Mouse (Mus musculus): ENCODE measurements around the gene Ugt1a7c.
"Not testable (repeated sequence)": the region's sequence is repeated elsewhere in the genome, so short reads cannot be mapped to it uniquely, and the experiment has no call there.

Ugt1a7c gene

DNA sequence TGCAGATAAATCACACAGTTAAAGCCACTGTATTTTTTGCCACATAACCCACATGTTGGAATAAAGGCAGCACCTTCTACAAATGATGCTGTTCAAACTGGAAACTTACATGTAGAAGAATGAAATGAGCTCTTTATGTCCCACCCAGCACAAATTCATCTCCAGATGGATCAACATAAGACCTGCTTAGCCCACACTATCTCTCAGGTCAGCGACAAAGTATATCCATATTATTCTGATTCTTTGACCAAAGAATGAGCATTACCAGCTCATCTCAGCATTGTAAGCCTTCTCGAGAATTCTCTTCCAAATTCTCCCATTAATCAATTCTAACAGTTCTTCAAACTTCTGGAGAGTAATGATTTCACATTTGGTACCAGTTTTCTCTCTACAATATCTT is 127.4 kb downstream of the Ugt1a7c start:
- no peak for DNase-seq (ENCODE audit: extremely low spot score, low read depth, low spot score)

DNA sequence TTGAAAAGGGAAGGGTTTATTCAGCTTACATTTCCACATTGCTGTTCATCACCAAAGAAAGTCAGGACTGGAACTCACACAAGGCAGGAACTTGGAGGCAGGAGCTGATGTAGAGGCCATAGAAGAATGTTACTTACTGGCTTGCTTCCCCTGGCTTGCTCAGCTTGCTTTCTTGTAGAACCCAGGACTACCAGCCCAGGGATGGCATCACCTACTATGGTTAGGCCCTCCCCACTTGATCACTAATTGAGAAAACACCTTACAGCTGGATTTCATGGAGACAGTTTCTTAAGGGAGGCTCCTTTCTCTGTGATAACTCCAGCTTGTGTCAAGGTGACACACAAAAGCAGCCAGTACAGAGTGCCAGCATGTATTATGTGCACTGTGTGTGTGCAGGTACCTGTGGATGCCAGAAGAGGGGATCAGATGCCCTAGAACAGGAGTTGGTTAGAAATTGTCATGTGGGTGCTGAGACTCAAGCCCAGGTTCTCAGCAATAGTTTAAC is 128.2 kb downstream of the Ugt1a7c start:
- not testable (repeated sequence) for DNase-seq (ENCODE audit: extremely low spot score, low read depth, low spot score)

DNA sequence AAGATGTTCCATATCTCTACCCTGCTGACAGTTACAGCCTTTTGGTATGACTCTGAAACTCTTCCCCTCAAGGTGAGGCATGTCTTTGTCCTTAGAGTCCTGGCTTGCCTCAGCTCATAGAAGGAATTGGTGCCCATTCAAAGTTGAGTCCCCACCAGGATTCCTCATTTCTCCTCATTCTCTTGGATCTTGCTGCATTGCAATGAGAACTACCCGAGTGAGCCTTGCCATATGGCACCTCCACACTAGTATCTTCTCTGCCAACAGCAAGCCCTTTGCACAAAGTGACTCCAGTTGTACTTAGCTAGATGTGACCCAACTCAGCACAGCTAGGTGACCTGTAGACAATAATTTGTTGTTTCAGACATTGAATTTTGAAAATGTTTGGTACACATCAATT is 128.7 kb downstream of the Ugt1a7c start:
- no peak for DNase-seq (ENCODE audit: extremely low spot score, low read depth, low spot score)

GRCm38 (mm10) chr1:88224029-88224776 is 129.3 kb downstream of the Ugt1a7c start:
- no peak for DNase-seq (ENCODE audit: extremely low spot score, low read depth, low spot score)

DNA sequence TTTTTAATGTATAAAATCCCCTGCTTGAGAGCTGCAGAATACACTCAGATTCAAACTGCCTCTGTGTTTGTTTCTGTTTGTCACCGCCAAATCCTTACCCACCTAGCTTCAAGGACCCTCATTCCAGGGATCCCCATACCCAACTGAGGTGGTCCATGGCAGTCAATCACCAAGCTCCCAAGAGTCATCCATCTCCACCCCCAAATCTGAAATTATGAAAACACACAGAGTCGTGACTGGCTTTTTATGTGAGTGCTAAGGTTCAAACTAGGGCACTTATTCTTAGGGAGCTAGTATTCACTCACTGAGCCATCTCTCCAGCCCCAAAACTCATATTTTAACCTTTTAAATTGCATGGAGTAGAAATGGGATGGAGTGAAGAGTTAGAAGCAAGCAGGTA is 130.4 kb downstream of the Ugt1a7c start:
- not testable (repeated sequence) for DNase-seq (ENCODE audit: extremely low spot score, low read depth, low spot score)

DNA sequence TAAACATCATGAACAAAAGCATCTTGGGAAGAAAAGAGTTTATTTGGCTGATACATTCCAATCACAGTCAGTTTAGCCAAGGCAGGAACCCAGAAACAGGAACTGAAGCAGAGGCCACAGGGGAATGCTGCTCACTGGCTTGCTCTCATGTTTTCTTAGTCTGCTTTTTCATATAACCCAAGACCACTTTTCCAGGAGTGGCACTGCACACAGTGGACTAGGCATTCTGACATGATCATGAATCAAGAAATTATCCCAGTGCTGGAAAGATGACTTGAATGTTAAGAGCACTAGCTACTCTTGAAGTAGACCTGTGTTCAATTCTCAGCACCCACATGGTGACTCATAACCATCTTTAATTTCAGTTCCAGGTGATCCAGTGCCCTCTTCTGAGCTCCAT is 130.9 kb downstream of the Ugt1a7c start:
- no peak for DNase-seq (ENCODE audit: extremely low spot score, low read depth, low spot score)

- DNase-seq (ENCODE audit: extremely low spot score, low read depth, low spot score): no peak
These were observed 132.0 kb downstream of the Ugt1a7c start, which contains the start of gene Mroh2a for GRCm38 (mm10) chr1:88226670-88227379. Gene Mroh2a, plus strand, starts transcription at chr1:88226986.

DNA sequence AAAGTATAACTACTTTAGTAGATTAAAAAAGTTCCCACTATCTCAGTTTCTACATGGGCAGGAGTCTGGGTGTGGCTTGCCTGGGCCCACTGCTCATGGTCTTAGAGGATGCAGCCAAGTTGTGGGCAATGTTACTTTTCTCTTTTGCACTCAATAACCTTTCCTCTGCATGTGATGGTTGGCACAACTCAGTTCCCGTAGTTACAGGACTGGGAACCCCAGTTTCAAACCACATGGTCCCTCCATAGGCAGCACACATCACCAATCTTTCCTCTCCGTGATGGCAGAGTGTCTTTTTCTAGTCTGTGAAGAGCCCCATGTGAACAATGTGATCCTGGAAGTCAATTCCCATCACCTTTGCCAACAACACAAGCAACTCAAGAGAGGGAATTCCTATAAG is 132.6 kb downstream of the Ugt1a7c start:
- DNase-seq (ENCODE audit: extremely low spot score, low read depth, low spot score): no peak

DNA sequence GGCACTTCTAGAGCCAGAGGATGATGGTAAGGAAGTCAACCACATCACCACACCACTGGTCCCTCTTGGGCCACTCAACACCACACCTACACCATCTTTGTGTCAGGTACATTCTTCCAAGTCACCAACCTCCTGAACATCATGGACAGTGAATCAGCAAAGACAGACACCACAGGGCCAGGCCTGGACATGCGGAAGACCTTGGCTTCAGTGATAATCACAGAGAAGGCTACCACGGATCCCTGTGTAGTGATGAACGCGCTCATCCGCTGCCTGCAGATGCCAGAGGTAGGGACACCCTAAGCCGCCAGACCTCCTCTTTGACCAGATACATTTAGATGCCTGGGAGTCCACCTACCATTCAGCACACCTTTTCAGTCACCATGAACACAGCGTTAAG is 133.3 kb downstream of the Ugt1a7c start:
- no peak for DNase-seq (ENCODE audit: extremely low spot score, low read depth, low spot score)

DNA sequence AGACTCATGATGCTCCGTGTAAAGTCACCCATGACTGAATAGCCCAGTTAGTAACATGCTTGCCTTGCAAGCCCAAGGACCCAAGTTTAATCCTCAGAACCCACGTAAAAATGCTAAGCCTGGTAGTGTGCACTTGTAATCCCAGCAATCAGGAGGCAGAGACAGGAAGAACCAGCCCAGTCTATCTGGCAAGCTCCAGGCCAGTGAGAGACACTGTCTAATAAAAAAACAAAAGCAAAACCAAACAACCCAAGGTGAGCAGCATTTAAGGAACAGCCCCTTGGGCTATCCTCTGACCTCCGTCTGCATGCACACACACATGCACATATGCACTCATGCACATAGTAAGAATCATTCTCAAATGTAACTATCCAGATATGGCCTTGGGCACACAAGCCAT is 134.7 kb downstream of the Ugt1a7c start:
- no peak for DNase-seq (ENCODE audit: extremely low spot score, low read depth, low spot score)

GRCm38 (mm10) chr1:88229986-88230385 is 135.1 kb downstream of the Ugt1a7c start:
- DNase-seq (ENCODE audit: extremely low spot score, low read depth, low spot score): no peak

- no peak for DNase-seq (ENCODE audit: extremely low spot score, low read depth, low spot score)
These were observed 135.6 kb downstream of the Ugt1a7c start for GRCm38 (mm10) chr1:88230421-88230820.

DNA sequence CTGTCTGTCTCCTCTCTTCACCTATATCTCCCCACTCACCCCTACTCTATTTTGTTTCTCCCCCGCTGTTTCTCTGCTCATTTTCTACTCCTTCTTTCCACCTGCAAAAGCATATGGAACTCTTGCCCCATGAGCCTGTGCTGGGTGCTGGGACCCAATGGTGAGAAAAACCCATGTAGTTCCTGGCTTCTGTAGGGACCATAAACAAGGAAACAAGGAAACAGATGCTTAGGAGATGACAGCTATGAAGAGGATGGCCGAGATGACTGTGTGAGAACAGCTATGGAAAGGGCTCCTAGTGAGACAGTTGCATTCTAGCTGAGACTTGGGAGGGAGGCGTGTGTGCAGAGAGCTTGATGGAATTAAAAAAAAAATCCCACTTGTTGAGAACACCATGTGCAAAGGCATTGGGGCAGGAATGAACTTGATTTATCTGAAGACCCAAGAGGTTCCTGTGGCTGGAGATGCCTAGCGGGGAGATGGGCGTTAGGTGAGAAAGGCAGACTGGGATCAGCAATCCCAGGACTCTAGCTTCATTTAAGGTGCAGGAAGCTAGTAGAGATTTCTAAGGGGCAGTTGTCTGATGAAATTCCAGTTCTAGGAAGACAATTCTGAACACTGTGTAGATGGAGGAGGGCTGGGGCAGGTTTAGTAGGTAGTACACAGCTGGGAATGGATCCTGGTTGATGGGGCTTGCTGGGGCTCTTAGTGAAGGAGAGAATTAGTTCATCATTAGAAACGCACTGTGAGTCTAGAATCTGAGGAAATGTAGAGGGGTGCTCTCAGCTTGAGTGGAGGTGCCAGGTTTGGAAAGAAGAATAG is 136.3 kb downstream of the Ugt1a7c start:
- DNase-seq (ENCODE audit: extremely low spot score, low read depth, low spot score): no peak

DNA sequence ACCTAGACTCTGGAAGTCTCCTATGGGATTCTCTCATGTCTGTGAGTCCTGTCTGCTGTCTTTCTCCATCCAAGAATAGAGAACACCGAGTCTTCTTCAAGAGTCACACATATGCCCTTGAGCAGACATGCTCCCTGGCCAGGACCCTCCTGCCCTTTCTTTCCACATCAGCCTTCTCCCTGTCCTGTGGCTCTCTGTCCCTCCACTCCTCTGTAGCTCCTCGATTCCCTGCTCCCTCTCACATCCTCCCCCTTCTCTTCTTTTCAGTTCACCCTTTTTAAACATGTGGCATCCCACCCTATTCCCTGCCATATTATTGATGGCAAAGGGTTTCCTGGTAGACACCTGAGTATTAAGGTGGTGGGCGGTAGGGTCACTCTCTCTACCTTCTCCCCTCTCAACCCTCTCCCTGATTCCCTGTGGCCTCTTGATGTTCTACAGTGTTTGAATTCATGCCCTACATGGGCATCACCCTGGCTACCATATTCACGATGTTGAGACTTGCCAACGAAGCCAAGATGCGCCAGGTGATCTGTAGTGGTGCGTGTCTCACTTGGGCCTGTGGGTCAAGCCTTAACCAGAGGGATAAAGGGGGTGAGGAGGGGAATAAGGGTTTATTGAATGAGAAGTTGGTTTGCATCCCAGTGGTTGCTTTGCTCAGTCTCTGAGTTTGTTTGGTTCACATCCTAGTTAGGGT is 137.1 kb downstream of the Ugt1a7c start:
- DNase-seq (ENCODE audit: extremely low spot score, low read depth, low spot score): no peak

- DNase-seq (ENCODE audit: extremely low spot score, low read depth, low spot score): no peak
These were observed 138.0 kb downstream of the Ugt1a7c start for GRCm38 (mm10) chr1:88232664-88233380.

DNA sequence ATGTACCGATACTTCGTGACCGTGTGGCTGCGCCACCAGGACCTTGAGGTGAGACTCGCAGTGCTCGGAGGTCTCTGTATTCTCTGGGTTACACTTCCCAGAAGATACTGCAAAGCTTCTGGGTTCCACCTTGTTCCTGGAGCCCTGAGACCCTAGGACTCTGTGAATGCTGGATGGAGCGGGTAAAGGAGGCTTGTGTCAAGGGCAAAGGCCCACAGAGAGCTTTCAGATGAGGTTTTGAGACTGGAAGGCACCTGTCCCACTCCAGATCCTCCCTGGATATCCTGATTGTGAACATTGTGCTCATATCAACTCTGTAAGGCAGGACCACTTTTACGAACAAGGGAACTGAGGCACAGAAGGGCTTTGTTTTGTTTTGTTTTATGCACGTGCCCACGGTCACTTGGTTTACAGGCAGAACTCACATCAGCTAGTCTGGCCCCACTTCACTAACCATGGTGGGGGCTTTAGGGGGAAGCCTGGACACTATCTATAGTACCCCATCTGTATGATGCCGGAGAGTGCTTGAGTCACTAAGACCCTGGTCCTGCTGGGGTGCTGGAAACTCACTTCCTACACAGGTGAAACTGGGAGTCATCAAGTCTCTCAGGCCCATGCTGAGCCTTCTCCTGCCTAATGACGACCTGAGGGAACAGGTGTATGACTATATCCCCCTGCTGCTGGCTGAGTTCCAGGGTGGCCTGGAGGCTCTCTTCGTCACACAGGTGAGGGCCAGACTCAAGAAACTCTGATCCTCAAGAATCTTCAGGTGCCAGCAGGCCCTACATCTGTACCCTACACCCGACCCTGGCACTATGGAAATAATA is 138.8 kb downstream of the Ugt1a7c start:
- DNase-seq (ENCODE audit: extremely low spot score, low read depth, low spot score): no peak

DNA sequence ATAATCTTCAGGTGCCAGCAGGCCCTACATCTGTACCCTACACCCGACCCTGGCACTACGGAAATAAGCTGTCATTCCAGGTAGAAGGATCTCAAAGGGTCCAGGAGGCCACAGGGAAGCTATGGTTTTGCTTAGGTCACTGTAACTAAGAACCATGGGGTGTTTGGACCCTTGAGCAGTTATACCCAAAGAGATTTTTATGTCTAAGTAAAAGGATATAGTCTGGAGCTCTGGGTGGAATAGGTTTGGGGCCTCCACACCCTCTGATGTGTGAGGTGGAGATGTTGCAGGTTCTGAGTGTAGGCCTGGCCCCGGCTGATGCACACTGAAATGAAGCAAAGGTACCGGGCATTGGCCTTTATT is 139.4 kb downstream of the Ugt1a7c start:
- DNase-seq (ENCODE audit: extremely low spot score, low read depth, low spot score): no peak

- no peak for DNase-seq (ENCODE audit: extremely low spot score, low read depth, low spot score)
These were observed 139.8 kb downstream of the Ugt1a7c start for GRCm38 (mm10) chr1:88234646-88235045.
